Mouse (Mus musculus): ENCODE data around the gene Mfsd2a. TPM values are rescaled to one million over a fixed set of nuclear protein-coding genes. Genes with fewer than 3 reads are reported as not detected.

The Mfsd2a gene
- total RNA-seq, 2 experiments from 2014 or later, result not detected

DNA sequence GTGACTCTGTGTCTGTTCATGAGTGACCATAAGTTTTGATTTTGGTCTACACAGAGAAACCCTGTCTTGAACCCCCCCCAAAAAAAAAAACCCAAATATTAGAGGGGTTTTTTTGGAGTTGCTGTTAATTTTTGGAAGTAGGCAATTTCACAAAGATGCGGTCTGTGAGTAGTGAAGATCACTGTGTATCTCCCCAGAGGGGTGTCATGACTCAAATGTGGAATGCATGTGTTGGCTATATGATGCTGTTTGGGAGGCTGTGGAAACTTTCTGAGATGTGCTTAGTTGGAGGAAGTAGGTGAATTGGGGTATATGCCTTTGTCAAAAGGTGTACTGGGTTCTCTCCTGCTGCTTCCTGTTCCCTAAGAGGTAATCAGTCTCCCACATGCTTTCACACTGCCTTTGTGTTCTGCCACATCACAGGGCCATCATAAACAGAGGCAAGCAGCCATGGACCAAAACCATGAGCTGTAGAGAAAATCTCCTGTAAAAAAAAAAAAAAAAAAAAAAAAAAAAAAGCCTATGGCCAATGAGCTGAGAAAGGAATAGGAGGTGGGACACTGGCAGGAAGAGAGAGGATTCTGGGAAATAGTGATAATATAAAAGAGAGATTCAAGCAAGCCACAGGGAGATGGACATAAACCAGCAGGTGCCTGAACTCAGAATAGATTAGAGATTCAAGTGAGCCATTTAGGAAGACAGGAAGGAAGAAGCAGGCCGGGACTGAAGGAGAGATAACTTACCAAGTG, 21.8 kb downstream of the Mfsd2a start:
- no peak for ATAC-seq (replicated peaks; ENCODE audit: poor library complexity, severe bottlenecking)

GRCm38 (mm10) chr4:122937489-122937888, 23.5 kb downstream of the Mfsd2a start:
- no peak for ATAC-seq (replicated peaks; ENCODE audit: poor library complexity, severe bottlenecking)

- no peak for ATAC-seq (replicated peaks; ENCODE audit: poor library complexity, severe bottlenecking)
Measured at GRCm38 (mm10) chr4:122935466-122936099, 25.4 kb downstream of the Mfsd2a start.

GRCm38 (mm10) chr4:122933857-122934256, 27.1 kb downstream of the Mfsd2a start:
- ATAC-seq (replicated peaks; ENCODE audit: poor library complexity, severe bottlenecking), result peak; percentile 56

DNA sequence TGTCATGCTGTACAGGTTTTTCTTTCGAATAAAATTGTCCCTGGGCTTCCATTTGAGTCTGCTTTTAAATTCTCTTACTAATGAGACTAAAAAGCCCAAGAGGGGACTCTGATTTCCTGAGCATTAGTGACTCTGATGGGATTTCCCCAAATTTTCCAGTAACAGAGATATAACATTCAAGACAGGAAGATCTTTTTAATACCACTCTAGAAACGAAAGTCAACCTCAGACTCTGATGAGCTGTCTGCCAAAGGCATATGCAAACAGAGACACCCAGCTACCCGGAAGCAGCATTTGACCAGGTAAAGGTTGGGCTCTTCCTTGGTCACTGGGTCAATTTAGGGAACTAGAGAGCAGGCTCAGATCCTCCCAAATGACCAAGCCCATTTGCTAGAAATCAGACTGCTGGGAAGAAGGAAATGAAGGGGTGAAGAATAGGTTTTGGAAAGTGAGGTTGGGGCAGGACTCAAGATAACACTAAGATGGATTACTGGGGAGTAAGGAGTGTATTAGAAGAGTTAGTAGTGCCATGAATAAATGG, 27.9 kb downstream of the Mfsd2a start:
- no peak for ATAC-seq (replicated peaks; ENCODE audit: poor library complexity, severe bottlenecking)

DNA sequence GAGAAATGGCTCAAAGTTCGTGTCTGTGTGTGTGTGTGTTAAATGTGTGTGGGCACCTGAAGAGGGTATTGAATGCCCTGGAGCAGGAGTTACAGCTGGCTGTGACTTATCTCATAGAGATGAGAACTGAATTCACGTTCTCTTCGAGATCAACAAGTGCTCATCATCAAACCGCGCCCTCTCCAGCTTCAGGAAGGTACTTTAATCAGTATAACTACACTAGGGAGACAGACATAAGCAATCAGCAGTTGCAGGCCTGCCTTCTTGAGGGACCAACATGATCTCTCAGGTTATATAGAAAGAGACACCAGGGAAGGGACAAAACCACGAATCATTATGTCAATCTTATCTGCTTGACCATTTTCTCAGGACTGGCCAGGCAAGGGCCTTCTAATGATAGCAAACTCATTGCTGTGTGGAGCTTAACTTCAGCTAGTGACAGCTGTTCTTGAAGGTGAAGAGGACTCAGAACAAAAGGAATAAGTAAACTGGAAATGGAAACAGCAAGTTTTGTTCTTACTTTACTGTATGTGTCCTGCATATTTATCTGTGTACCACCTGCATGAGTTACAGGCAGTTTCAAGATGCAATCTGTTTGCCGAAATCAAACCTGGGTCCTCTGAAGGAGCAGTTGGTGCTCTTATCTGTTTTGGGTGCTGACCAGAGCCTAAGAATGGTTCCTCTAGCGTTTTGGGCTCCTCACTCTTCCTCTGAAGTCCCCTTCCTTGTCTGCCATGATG, 28.6 kb downstream of the Mfsd2a start:
- no peak for ATAC-seq (replicated peaks; ENCODE audit: poor library complexity, severe bottlenecking)

DNA sequence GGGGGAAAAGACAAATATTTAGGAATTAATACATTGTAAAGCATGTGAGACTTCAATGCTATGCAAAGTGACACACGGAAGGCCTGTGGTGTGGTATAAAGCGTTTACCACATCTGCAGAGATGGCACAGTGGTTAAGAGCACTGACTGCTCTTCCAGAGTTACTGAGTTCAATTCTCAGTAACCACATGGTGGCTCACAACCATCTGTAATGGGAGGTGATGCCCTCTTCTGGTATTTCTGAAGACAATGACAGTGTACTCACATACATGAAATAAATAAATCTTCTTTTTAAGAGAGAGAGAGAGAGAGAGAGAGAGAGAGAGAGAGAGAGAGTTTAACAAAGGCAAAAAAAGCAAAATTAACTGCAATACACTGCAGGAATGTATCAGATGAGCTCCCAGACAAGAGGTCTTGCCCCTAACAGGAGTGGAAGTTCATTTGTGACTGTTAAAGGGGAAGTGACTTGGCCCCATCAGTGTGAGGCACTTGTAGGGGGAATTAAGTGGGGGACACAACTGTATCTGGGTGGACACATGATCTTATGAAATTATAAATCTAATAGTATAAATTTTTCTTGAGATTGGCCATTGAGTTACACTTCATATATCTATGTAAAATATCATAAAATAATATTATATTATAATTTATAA, 29.9 kb downstream of the Mfsd2a start:
- ATAC-seq (replicated peaks; ENCODE audit: poor library complexity, severe bottlenecking), result peak; percentile 66

GRCm38 (mm10) chr4:122923392-122924344, 37.3 kb downstream of the Mfsd2a start:
- peak; percentile 79 for ATAC-seq (replicated peaks; ENCODE audit: poor library complexity, severe bottlenecking)

DNA sequence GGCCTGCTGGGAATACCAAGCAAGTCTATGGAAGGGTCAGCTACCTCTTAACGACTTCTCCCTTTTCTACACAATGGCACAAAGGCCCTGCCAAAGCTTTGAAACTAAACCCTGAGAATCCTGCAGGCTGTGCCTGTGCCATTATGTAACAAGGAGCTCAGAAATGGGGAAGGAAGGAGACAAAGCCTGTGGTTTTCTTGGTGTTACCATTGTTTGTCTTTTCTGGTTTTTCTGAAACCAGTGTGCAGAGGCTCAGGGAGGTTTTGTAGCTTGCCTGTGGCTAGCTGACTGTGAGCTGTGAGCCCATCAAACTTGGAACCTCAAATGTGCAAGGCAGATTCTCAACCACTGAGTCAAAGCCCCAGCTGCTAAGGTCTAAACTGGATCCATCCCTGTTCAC, 38.1 kb downstream of the Mfsd2a start:
- peak; percentile 85 for ATAC-seq (replicated peaks; ENCODE audit: poor library complexity, severe bottlenecking)

GRCm38 (mm10) chr4:122915985-122916384, 45.0 kb downstream of the Mfsd2a start:
- no peak for ATAC-seq (replicated peaks; ENCODE audit: poor library complexity, severe bottlenecking)

- no peak for ATAC-seq (replicated peaks; ENCODE audit: poor library complexity, severe bottlenecking)
Measured at GRCm38 (mm10) chr4:122914186-122914585, 46.8 kb downstream of the Mfsd2a start.

GRCm38 (mm10) chr4:122912613-122913012, 48.4 kb downstream of the Mfsd2a start:
- no peak; the same call in 1 of the 2 replicates for ATAC-seq (replicated peaks; ENCODE audit: poor library complexity, severe bottlenecking)

DNA sequence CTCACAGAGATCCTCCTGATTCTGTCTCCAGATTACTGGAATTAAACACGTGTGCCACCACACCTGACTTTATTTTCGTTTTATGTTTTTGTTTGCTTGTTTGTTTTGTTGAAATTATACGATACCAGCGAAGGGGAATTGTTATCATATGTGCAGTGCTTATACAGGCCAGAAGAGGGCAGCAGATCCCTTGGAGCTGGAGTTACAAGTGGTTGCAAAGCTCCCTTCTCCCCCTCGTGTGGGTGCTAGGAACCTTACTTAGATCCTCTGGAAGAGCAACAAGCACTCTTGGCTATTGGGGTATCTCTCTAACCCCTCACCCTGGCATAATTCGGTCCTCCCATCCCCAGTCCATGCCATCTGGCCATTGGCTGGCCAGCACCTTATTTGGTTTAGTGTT, 50.4 kb downstream of the Mfsd2a start:
- peak; percentile 67 for ATAC-seq (replicated peaks; ENCODE audit: poor library complexity, severe bottlenecking)

DNA sequence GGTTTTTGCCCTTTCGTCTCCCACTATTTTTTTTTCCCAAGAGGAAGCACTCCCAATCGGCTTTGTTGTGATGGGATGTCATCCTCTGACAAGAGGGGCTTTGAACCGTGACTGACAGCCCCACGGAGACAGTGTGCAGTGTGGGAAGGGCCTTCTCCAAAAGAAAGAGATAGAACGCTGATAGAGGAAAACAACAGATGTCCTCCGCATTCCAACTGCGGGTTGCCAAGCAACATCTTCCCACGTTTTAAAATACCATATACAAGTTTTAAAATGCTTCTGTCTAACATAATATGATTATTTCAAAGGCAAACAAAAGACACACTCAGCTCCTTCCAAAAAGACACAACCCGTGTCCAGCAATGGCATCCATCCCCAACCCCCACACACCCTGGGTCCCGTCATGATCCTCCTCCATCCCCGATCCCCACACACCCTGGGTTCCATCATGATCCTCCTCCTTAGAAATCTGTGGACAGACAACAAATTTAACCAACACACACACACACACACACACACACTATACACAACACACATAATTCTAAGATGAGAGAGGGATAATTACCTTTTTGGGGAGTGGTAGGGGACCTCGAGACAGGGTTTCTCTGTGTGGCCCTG, 51.3 kb downstream of the Mfsd2a start:
- ATAC-seq (replicated peaks; ENCODE audit: poor library complexity, severe bottlenecking), result no peak

DNA sequence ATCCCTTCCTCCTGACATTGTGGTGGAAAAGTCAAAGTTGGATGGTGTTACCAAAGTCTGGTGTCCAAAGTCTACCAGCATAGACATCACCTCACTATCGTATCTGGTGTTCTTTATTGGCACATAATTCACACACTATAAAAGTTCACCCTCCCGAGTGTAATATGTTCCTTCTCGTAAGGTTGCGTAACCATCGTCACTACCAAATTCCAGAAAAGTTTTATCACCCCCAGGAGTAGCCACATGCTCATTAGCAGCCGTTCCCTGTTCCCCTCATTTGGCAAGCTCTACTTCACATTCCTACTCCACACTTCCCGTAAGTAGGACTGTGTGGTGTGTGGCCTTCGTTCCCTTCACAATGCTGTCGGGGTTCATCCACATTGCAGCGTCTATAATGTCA, 55.6 kb downstream of the Mfsd2a start:
- no peak for ATAC-seq (replicated peaks; ENCODE audit: poor library complexity, severe bottlenecking)

GRCm38 (mm10) chr4:122903709-122904108, 57.3 kb downstream of the Mfsd2a start:
- ATAC-seq (replicated peaks; ENCODE audit: poor library complexity, severe bottlenecking), result peak; percentile 86

GRCm38 (mm10) chr4:122902156-122902555, 58.8 kb downstream of the Mfsd2a start:
- ATAC-seq (replicated peaks; ENCODE audit: poor library complexity, severe bottlenecking), result 0 out of 2 replicates have a peak, but pooled peaks have one; percentile 22

GRCm38 (mm10) chr4:122898313-122898712, 62.7 kb downstream of the Mfsd2a start:
- peak; percentile 72 for ATAC-seq (replicated peaks; ENCODE audit: poor library complexity, severe bottlenecking)

DNA sequence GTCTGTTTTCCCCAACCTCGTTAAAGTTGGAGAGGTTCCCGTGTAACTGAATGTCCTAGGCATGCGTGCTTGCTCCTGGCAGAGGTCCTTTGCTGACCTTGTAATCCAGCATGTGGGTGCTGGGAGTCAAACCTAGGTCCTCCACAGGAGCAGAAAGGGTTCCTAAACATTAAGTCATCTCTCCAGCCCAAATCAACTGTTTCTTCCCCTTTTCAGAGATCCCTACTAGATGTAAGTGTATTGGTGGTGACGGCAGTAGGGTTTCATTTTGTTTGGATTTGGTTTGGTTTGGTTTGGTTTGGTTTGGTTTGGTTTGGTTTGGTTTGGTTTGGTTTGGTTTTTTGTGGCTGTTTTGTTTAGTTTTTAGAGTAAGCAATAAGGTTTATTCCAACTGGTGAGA, 63.2 kb downstream of the Mfsd2a start:
- ATAC-seq (replicated peaks; ENCODE audit: poor library complexity, severe bottlenecking), result peak; percentile 66

Measured in granulocyte monocyte progenitor cell, adult 5-6 weeks (primary cell).